Mouse (Mus musculus): ENCODE measurements around the gene Gm14214.

- TF ChIP-seq CTCF (IDR thresholded peaks at IDR 0.05; ENCODE audit: insufficient read depth, low read depth, low read length) (no peak), POLR2A (IDR thresholded peaks at IDR 0.05; ENCODE audit: insufficient read depth, low read depth, low read length) (no peak)
Observed at GRCm38 (mm10) chr2:154786776-154787175, 16.9 kb upstream of the Gm14214 start.
